Mouse (Mus musculus) embryonic fibroblast, embryonic 13.5 days (primary cell): ENCODE data around the gene Wwox.

Experiments used
- CTCF ChIP-seq: IDR thresholded peaks from 2 replicates; pipeline ENCODE4 v1.5.1; 2011; ENCODE audit warnings: mild to moderate bottlenecking, control low read depth, low read length, moderate library complexity, borderline replicate concordance; ENCODE audit not compliant: insufficient read depth
- POLR2A ChIP-seq: IDR thresholded peaks from 2 replicates; pipeline ENCODE4 v1.6.1; 2011; ENCODE audit warnings: low read depth, mild to moderate bottlenecking, control low read depth, low read length, moderate library complexity

- no peak for TF ChIP-seq CTCF
- TF ChIP-seq POLR2A = no peak
Measured at GRCm38 (mm10) chr8:114876161-114876611, 436.7 kb downstream of the Wwox start.
